Mouse (Mus musculus): ENCODE results near the gene Rcc1.

GRCm38 (mm10) chr4:132353481-132353885 is at the start of gene Rcc1:
- TF ChIP-seq CTCF (IDR thresholded peaks at IDR 0.05; ENCODE audit: insufficient read depth, low read length) (no peak), POLR2A (IDR thresholded peaks at IDR 0.05; ENCODE audit: borderline replicate concordance, extremely low read depth, low read depth, low read length) (peak; percentile 100)

All from lung, adult 2 months (tissue).